Mouse (Mus musculus) midbrain, embryonic 11.5 days (tissue): Measurements from ENCODE around the gene Bcl11b. TPM values are rescaled to one million over a fixed set of nuclear protein-coding genes. Genes with fewer than 3 reads are reported as not detected.

Experiments used
- ATAC-seq: fragments of 200-750 bp; cut with Nextera tagmentation; 2 replicates; pipeline ENCODE4 v1.8.0; 2017; ENCODE audit warnings: moderate TSS enrichment, moderate library complexity; ENCODE audit not compliant: low FRiP score
- DNase-seq: peaks from one replicate; pipeline ENCODE4 v3.0.0; 2015; ENCODE audit warnings: low spot score; ENCODE audit errors: missing footprints
- H3K27ac ChIP-seq: fragments of 300-500 bp; sonication (generic); 2 replicates; pipeline ENCODE4 v1.5.1; 2014; ENCODE audit warnings: low read depth, low read length
- H3K27me3 ChIP-seq: fragments of 300-500 bp; sonication (generic); 2 replicates; pipeline ENCODE4 v1.6.1; 2014; ENCODE audit warnings: mild to moderate bottlenecking, low read length, moderate library complexity, mixed read lengths; ENCODE audit not compliant: control insufficient read depth, insufficient read depth
- H3K36me3 ChIP-seq: fragments of 300-500 bp; sonication (generic); 2 replicates; pipeline ENCODE4 v1.6.1; 2014; ENCODE audit warnings: mild to moderate bottlenecking, low read length, moderate library complexity, mixed read lengths; ENCODE audit not compliant: control insufficient read depth, insufficient read depth
- H3K4me1 ChIP-seq: fragments of 300-500 bp; sonication (generic); 2 replicates; pipeline ENCODE4 v1.6.1; 2014; ENCODE audit warnings: low read length; ENCODE audit not compliant: control insufficient read depth, insufficient read depth
- H3K4me2 ChIP-seq: fragments of 300-500 bp; sonication (generic); 2 replicates; pipeline ENCODE4 v1.6.1; 2014; ENCODE audit warnings: mild to moderate bottlenecking, moderate library complexity
- H3K4me3 ChIP-seq: fragments of 300-500 bp; sonication (generic); 2 replicates; pipeline ENCODE4 v1.5.1; 2014; ENCODE audit warnings: low read depth, low read length
- H3K9ac ChIP-seq: fragments of 300-500 bp; sonication (generic); 2 replicates; pipeline ENCODE4 v1.6.1; 2014; ENCODE audit warnings: low read length
- H3K9me3 ChIP-seq: fragments of 300-500 bp; sonication (generic); 2 replicates; pipeline ENCODE4 v1.6.1; 2016; ENCODE audit warnings: low read length; ENCODE audit not compliant: control insufficient read depth
- WGBS: fragments of 180-500 bp; shearing (Covaris S2); extraction: QIAGEN DNeasy Blood & Tissue Kit; methylation state at CpG from one replicate; pipeline ENCODE4 v1.1.7; 2014; 5-methylcytosine and 5-hydroxymethylcytosine counted together
- polyA plus RNA-seq: library from polyadenylated mRNA; unstranded; fragments of >200 nt; fragmentation: Nextera tagmentation; extraction: Ambion mirVana; gene quantifications from 2 replicates; pipeline ENCODE4 v1.2.1, GENCODE M21; 2014

The Bcl11b gene
- polyA plus RNA-seq, 1 experiment from 2014 or later = 6.3 TPM

DNA sequence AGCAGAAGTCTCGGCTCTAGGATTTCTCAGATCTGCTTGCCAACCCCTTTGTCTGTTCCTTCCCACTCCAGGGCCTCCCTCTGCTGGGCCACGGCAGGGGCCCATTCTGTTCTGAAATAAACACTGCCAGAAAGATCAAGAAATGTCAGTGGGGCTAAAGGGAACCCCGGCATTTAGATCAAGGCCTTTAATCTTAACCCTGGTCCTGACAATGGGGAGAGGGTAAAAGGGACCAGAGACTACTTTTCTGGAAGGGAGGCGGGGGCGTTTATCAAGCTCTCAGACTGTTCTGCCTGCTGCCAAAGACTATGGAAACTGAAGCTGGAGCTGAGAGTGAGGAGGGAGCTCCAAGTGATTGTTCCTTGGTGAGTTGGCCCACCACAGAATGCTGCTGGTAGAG lies 114.8 kb downstream of the Bcl11b start:
- WGBS = 25% methylated on average over 5 of the region's 5 CpGs
- H3K27ac ChIP-seq = no peak overlapping the region; the same call in 1 of the 2 replicates

DNA sequence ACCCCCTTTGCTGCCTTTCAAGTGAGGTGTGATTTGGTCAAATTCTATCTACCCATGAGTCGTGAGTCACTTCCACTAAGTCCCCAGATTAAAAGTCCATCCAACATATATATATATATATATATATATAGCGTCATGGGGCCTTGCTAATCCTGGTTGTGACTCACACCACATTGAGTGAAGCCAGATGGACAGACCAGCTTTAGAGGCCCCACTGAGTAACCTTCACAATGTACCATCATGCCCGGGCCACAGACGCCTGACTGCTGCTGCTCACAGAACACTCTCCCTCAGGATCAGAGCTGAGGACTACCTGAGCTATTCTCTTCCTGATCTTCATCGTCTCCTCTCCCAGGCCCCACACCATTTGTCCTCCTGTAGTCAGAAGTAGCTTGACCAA lies 115.4 kb downstream of the Bcl11b start:
- no peak for ATAC-seq
- Histone ChIP-seq H3K4me3 (no peak overlapping the region), H3K9ac (no peak overlapping the region), H3K27ac (no peak overlapping the region), H3K4me1 (peaks cover 8% of the 10 kb centered on the region), H3K36me3 (no peaks in the 10 kb centered on the region), H3K27me3 (no peaks in the 10 kb centered on the region), H3K9me3 (no peaks in the 10 kb centered on the region), H3K4me2 (no peak overlapping the region)
- no peak for DNase-seq
- WGBS = 82% methylated on average over 5 of the region's 5 CpGs

More for the DNA sequence above, 114.8 kb downstream of the Bcl11b start:
- H3K4me1 ChIP-seq = peaks cover 8% of the 10 kb centered on the region
- no peaks in the 10 kb centered on the region for H3K27me3 ChIP-seq
- ATAC-seq (no peak), DNase-seq (no peak)
- H3K9me3 ChIP-seq = no peaks in the 10 kb centered on the region
- no peak overlapping the region for H3K4me2 ChIP-seq
- no peak overlapping the region for H3K4me3 ChIP-seq
- H3K9ac ChIP-seq = no peak overlapping the region
- no peaks in the 10 kb centered on the region for H3K36me3 ChIP-seq

DNA sequence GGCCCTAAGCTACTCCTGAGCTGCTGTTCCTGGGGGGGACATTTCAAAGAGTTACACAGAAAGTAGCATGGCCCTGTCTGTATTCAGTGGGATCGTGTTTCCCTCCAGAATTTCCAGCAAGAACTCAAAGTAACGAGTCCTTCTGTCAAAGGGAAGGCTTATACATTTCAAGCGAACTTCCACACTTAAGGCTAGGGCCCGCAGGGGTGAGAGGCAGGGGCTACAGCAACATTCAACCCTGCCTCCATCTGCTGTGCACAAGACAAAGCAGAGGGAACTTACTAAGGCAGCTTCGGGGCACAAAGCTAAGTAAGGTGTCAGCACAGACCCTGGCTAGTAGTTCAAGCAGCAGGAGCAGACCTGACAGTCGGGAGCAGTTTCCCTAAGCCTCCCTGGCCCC lies 115.8 kb downstream of the Bcl11b start:
- no peak overlapping the region for H3K9ac ChIP-seq
- no peaks in the 10 kb centered on the region for H3K9me3 ChIP-seq
- no peak overlapping the region for H3K4me3 ChIP-seq
- peaks cover 8% of the 10 kb centered on the region for H3K4me1 ChIP-seq
- ATAC-seq (no peak), DNase-seq (no peak)
- H3K27ac ChIP-seq = no peak overlapping the region
- no peak overlapping the region for H3K4me2 ChIP-seq
- H3K27me3 ChIP-seq = no peaks in the 10 kb centered on the region
- no peaks in the 10 kb centered on the region for H3K36me3 ChIP-seq
- 63% methylated on average over 6 of the region's 6 CpGs for WGBS

GRCm38 (mm10) chr12:107884330-107885065 lies 118.9 kb downstream of the Bcl11b start:
- Histone ChIP-seq H3K36me3 (no peaks in the 10 kb centered on the region), H3K9me3 (no peaks in the 10 kb centered on the region), H3K27me3 (no peaks in the 10 kb centered on the region), H3K4me1 (peaks cover 8% of the 10 kb centered on the region), H3K9ac (no peak overlapping the region), H3K27ac (no peak overlapping the region), H3K4me3 (no peak overlapping the region), H3K4me2 (no peak overlapping the region)
- DNase-seq (no peak), ATAC-seq (no peak)
- 61% methylated on average over 6 of the region's 6 CpGs for WGBS

GRCm38 (mm10) chr12:107881726-107882125 lies 121.7 kb downstream of the Bcl11b start:
- H3K4me3 ChIP-seq = no peak overlapping the region
- peaks cover 4% of the 10 kb centered on the region; the same call in 1 of the 2 replicates for H3K9me3 ChIP-seq
- H3K27ac ChIP-seq = no peak overlapping the region
- no peaks in the 10 kb centered on the region for H3K27me3 ChIP-seq
- no peaks in the 10 kb centered on the region for H3K36me3 ChIP-seq
- WGBS = 83% methylated on average over 9 of the region's 9 CpGs
- peaks cover 3% of the 10 kb centered on the region; the same call in 1 of the 2 replicates for H3K4me1 ChIP-seq
- DNase-seq (no peak), ATAC-seq (no peak)
- H3K4me2 ChIP-seq = no peak overlapping the region
- H3K9ac ChIP-seq = no peak overlapping the region

DNA sequence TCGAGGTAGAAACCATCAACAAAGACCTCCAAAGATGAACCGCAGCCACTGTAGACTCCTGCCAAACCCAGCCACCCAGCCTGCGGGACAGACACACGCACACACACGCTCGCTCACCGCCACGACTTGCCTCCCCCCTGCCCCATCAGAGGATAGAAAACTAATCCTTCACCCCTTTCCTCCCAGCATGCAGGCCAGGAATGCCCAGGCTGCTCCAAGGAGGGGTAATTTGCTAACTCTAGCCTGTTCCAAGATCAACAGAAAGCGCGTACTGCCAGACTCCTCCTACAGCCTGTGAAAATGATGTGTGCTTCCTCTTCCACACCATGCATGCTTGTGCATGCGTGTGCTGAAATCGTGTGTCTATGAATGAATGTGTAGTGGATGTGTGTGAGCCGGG lies 122.7 kb downstream of the Bcl11b start:
- ATAC-seq = no peak
- DNase-seq = no peak
- no peaks in the 10 kb centered on the region for H3K36me3 ChIP-seq
- H3K27me3 ChIP-seq = no peaks in the 10 kb centered on the region
- H3K4me2 ChIP-seq = no peak overlapping the region
- H3K9me3 ChIP-seq = peaks cover 5% of the 10 kb centered on the region; the same call in 1 of the 2 replicates
- no peak overlapping the region for H3K9ac ChIP-seq
- H3K4me1 ChIP-seq = peaks cover 3% of the 10 kb centered on the region; the same call in 1 of the 2 replicates
- 91% methylated on average over 13 of the region's 13 CpGs for WGBS
- H3K4me3 ChIP-seq = no peak overlapping the region
- no peak overlapping the region for H3K27ac ChIP-seq

DNA sequence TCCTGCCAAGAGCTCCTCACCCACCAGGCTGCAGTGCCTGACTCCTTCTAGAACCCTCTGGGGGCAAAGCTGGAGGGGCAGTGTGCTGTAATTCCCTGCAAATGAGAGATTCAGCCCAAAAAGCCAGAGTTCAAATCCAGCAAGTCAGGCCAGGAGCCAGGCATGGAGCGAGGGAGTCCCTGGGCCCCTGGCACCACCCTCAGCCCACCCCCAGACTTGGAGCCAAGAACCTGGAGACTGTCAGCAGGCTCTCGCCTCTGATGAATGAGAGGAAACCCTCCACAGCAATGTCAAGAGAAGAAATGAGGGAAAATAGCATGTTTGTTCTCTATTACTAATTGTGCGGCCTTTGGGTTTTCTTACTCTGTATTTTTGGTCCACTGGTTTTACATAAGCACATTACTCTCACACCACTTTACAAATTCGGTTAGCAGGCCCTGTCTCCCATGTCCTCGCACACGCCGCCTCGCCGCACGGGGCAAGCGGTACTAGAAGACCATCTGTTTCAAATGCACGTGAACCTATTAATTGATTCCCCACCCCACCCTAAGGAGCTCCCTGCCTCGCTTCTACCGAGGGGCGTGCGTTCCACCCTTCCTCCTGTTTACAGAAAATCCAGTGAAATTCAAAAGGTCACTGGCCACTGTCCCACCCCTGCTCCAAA lies 124.2 kb downstream of the Bcl11b start:
- no peak for DNase-seq
- Histone ChIP-seq H3K9me3 (peaks cover 5% of the 10 kb centered on the region; the same call in 1 of the 2 replicates), H3K4me2 (no peak overlapping the region), H3K9ac (no peak overlapping the region), H3K27ac (no peak overlapping the region), H3K4me3 (no peak overlapping the region), H3K4me1 (peaks cover 3% of the 10 kb centered on the region; the same call in 1 of the 2 replicates), H3K36me3 (no peaks in the 10 kb centered on the region), H3K27me3 (no peaks in the 10 kb centered on the region)
- WGBS = 91% methylated on average over 16 of the region's 16 CpGs
- no peak for ATAC-seq

DNA sequence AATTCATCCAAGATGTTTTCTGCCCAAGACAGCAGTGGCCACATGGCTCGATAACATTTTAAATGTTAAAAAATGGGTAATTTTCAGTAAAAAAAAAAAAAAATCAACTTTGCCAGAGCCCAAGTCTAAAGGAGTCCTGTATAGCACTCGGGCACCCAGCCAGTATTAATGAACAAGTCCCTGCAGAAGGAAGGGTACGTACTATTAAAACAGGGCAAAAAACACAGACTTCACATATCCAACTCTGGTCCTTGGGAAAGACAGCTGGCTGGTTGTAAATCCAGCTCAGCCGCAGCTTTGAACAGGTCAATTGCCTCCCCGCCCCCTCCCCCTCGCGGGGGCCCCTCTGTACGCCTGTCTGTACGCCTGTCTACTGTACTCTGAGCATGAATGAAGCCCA lies 127.2 kb downstream of the Bcl11b start:
- Histone ChIP-seq H3K4me2 (no peak overlapping the region), H3K9me3 (peaks cover 5% of the 10 kb centered on the region; the same call in 1 of the 2 replicates), H3K9ac (no peak overlapping the region), H3K4me1 (no peaks in the 10 kb centered on the region), H3K27me3 (no peaks in the 10 kb centered on the region), H3K27ac (no peak overlapping the region), H3K36me3 (no peaks in the 10 kb centered on the region), H3K4me3 (no peak overlapping the region)
- DNase-seq (peak; percentile 17), ATAC-seq (no peak)
- WGBS = 90% methylated on average over 9 of the region's 9 CpGs

GRCm38 (mm10) chr12:107874467-107875142 lies 128.8 kb downstream of the Bcl11b start:
- Histone ChIP-seq H3K27ac (no peak overlapping the region), H3K9ac (no peak overlapping the region), H3K9me3 (peaks cover 5% of the 10 kb centered on the region; the same call in 1 of the 2 replicates), H3K4me2 (no peak overlapping the region), H3K4me1 (no peaks in the 10 kb centered on the region), H3K4me3 (no peak overlapping the region), H3K36me3 (no peaks in the 10 kb centered on the region), H3K27me3 (no peaks in the 10 kb centered on the region)
- ATAC-seq (no peak), DNase-seq (peak; percentile 17)
- WGBS = 94% methylated on average over 27 of the region's 27 CpGs
